Mouse (Mus musculus) lung, adult 2 months (tissue): Measurements from ENCODE around the gene Prss8.

Experiments
- CTCF ChIP-seq: fragments of 200-500 bp; IDR thresholded peaks from 2 replicates; pipeline ENCODE4 v1.5.1; 2011; ENCODE audit warnings: mild to moderate bottlenecking, low read length, control low read depth; ENCODE audit not compliant: insufficient read depth
- POLR2A ChIP-seq: fragments of 200-500 bp; IDR thresholded peaks from 2 replicates; pipeline ENCODE4 v1.6.1; 2011; ENCODE audit warnings: low read depth, mild to moderate bottlenecking, control low read depth, low read length, borderline replicate concordance; ENCODE audit errors: extremely low read depth

GRCm38 (mm10) chr7:127885951-127886350, 44.0 kb downstream of the Prss8 start:
- TF ChIP-seq POLR2A, result no peak
- TF ChIP-seq CTCF, result no peak
